Mouse (Mus musculus) ovary, adult 18-20 months (tissue): ENCODE results near the gene Phc2.

Experiments
- DNase-seq: peaks from one replicate; pipeline ENCODE4 v3.0.0; 2022; ENCODE audit warnings: low spot score, mixed read lengths

Phc2 gene

GRCm38 (mm10) chr4:128692149-128692925, 37.8 kb downstream of the Phc2 start:
- DNase-seq, result no peak

- DNase-seq, result no peak
Measured at GRCm38 (mm10) chr4:128693207-128693606, 38.7 kb downstream of the Phc2 start.

GRCm38 (mm10) chr4:128694315-128694714, 39.8 kb downstream of the Phc2 start:
- DNase-seq, result no peak

- no peak for DNase-seq
Measured at GRCm38 (mm10) chr4:128695149-128695548, 40.6 kb downstream of the Phc2 start.

GRCm38 (mm10) chr4:128698011-128698861, 43.7 kb downstream of the Phc2 start:
- peak; percentile 70 for DNase-seq

- no peak for DNase-seq
Measured at GRCm38 (mm10) chr4:128699916-128700315, 45.4 kb downstream of the Phc2 start.

GRCm38 (mm10) chr4:128700543-128700942, 46.0 kb downstream of the Phc2 start:
- DNase-seq, result no peak

GRCm38 (mm10) chr4:128705138-128705720, 50.7 kb downstream of the Phc2 start:
- DNase-seq, result no peak

- no peak for DNase-seq
Measured at GRCm38 (mm10) chr4:128706626-128707025, 52.1 kb downstream of the Phc2 start.

- no peak for DNase-seq
Measured at GRCm38 (mm10) chr4:128707384-128707783, 52.9 kb downstream of the Phc2 start.

GRCm38 (mm10) chr4:128709061-128709780, 54.7 kb downstream of the Phc2 start:
- DNase-seq, result no peak

GRCm38 (mm10) chr4:128709781-128710166, 55.3 kb downstream of the Phc2 start:
- DNase-seq, result no peak

- DNase-seq, result no peak
Measured at GRCm38 (mm10) chr4:128710286-128710685, 55.8 kb downstream of the Phc2 start.

GRCm38 (mm10) chr4:128710800-128711199, 56.3 kb downstream of the Phc2 start:
- DNase-seq, result no peak

GRCm38 (mm10) chr4:128711455-128712135, 57.1 kb downstream of the Phc2 start:
- peak; percentile 82 for DNase-seq

- no peak for DNase-seq
Measured at GRCm38 (mm10) chr4:128712136-128712655, 57.7 kb downstream of the Phc2 start.

GRCm38 (mm10) chr4:128712941-128713340, 58.4 kb downstream of the Phc2 start:
- DNase-seq, result no peak

GRCm38 (mm10) chr4:128715241-128716204, 61.0 kb downstream of the Phc2 start:
- no peak for DNase-seq

GRCm38 (mm10) chr4:128716279-128716678, 61.8 kb downstream of the Phc2 start:
- DNase-seq, result no peak

- DNase-seq, result no peak
Measured at GRCm38 (mm10) chr4:128716731-128717130, 62.2 kb downstream of the Phc2 start.
